ENCODE assay signal across 22 mouse cellular contexts in genomic region chr16:3723231-3723630, GRCm38 (mm10). TPM values are rescaled to one million over a fixed set of nuclear protein-coding genes. Genes with fewer than 3 reads are reported as not detected.
DNase-seq lines count a peak whose midpoint lies in the region; ATAC-seq lines count a peak whose summit lies in the region.
"Had no signal": no experiment of that assay in that cellular context is flagged by ENCODE, and none has a peak within 500 bp of the region (broad histone marks: within the 10 kb centered on the region; RNA-seq: fewer than 3 reads in every experiment).

No protein-coding gene starts in this region.

- peak; percentile 98 for DNase-seq in 416B (ENCODE audit: low read depth)
- peak; percentile 60 to 78 for DNase-seq in monocyte, adult 2 months (ENCODE audit: low read depth in 1 of 2, low spot score in 2 of 2)
- no peak for DNase-seq in urinary bladder, postnatal 4 days (ENCODE audit: low spot score in 2 of 2)
- DNase-seq in heart, postnatal 10 days = no peak
- DNase-seq in frontal cortex, postnatal 10 days (ENCODE audit: low spot score in 2 of 2) = no peak
- DNase-seq: cerebellum, postnatal 10 days; gastrocnemius, postnatal 10 days; heart, postnatal 36 days; layer of hippocampus, adult 9-11 months; lung, postnatal 10 days; retina, postnatal 1 day; thymus, adult 18-20 months had no signal

- peak; percentile 90 for ATAC-seq in CD4-positive, CD25-positive, alpha-beta regulatory T cell, adult 4 months
- peak; percentile 94 for ATAC-seq in common myeloid progenitor, adult 5-6 weeks (replicated peaks; ENCODE audit: low read depth, poor library complexity, severe bottlenecking)
- ATAC-seq in erythroid progenitor cell, adult 5-6 weeks (replicated peaks; ENCODE audit: low FRiP score, poor library complexity, severe bottlenecking) = no peak
- ATAC-seq: forebrain, embryonic 13.5 days had no signal

- intact Hi-C loops in heart, postnatal 10 days (cut with DNase I) = no loop called here

RNA-seq across cellular contexts. Expression of gene Mefv, which starts 5.3 kb away (rescaled TPM):
- polyA plus RNA-seq in CD4-positive, CD25-positive, alpha-beta regulatory T cell, adult 4 months (2017; shearing (Covaris generic)) = under 1 TPM in 1 of 2 experiments, not detected in 1; 0.41 TPM
- 3.9 and 7.0 TPM in 2 replicates for total RNA-seq in common myeloid progenitor, adult 5-6 weeks (2017)
- total RNA-seq in erythroid progenitor cell, adult 5-6 weeks (2015; ENCODE audit: low replicate concordance) = 3.8 TPM in 1 of 2 replicates, not detected in the other
- total RNA-seq in erythroid progenitor cell, adult 5-6 weeks (2017; ENCODE audit: low replicate concordance) = 2.6 and 6.1 TPM in 2 replicates
- total RNA-seq in heart, postnatal 10 days (2021) = not detected
- total RNA-seq: gastrocnemius, postnatal 10 days; heart, postnatal 36 days; left cerebral cortex, postnatal 36 days had no signal
- polyA plus RNA-seq: embryonic facial prominence, embryonic 12.5 days; forebrain, embryonic 13.5 days; G1E; kidney, postnatal 0 days; midbrain, embryonic 12.5 days; neural tube, embryonic 13.5 days had no signal

RNA-seq across cellular contexts. Expression of gene Zfp263, which starts 20.7 kb away (rescaled TPM):
- polyA plus RNA-seq in CD4-positive, CD25-positive, alpha-beta regulatory T cell, adult 4 months (2017; shearing (Covaris generic)) = 100 to 1,000 TPM in 1 of 2 experiments, 10 to 100 TPM in 1; 89.9 to 185 TPM
- total RNA-seq in common myeloid progenitor, adult 5-6 weeks (2017) = 45.4 and 46.5 TPM in 2 replicates
- 7.1 and 11.9 TPM in 2 replicates for total RNA-seq in erythroid progenitor cell, adult 5-6 weeks (2015; ENCODE audit: low replicate concordance)
- total RNA-seq in erythroid progenitor cell, adult 5-6 weeks (2017; ENCODE audit: low replicate concordance) = 5.9 and 17.5 TPM in 2 replicates
- total RNA-seq in heart, postnatal 10 days (2021) = 10 to 100 TPM; 11.2 to 13.4 TPM

Comparison
In these comparisons a context has a peak if more than half of its experiments do, and no peak if none do; other contexts are left out.
1. DNase-seq: peak in 416B (single experiment) and monocyte, adult 2 months (2 of 2); none in urinary bladder, postnatal 4 days (0 of 2), heart, postnatal 10 days (0 of 2) and frontal cortex, postnatal 10 days (0 of 2).